ENCODE assay signal across 8 mouse cellular contexts in genomic region chr4:82589345-82589890, GRCm38 (mm10).
DNase-seq lines count a peak whose midpoint lies in the region; ATAC-seq and TF ChIP-seq lines count a peak whose summit lies in the region.

No protein-coding gene starts in this region.

- peak overlapping the region; percentile 57 for H3K27ac ChIP-seq in forebrain, embryonic 13.5 days
- H3K27ac ChIP-seq in forebrain, embryonic 12.5 days, result no peak overlapping the region
- H3K27ac ChIP-seq in intestine, postnatal 0 days (ENCODE audit: low read depth, low read length), result no peak overlapping the region
- no peak overlapping the region for H3K27ac ChIP-seq in limb, embryonic 14.5 days (replicated peaks; ENCODE audit: low read depth, low read length)
- H3K27ac ChIP-seq in neural tube, embryonic 15.5 days (replicated peaks), result no peak overlapping the region

- ATAC-seq in forebrain, embryonic 13.5 days, result peak; percentile 67; the same call in 1 of the 2 replicates
- ATAC-seq in forebrain, embryonic 12.5 days (ENCODE audit: low FRiP score), result no peak
- no peak for ATAC-seq in intestine, postnatal 0 days
- 0 out of 2 replicates have a peak, but pooled peaks have one; percentile 50 for ATAC-seq in limb, embryonic 14.5 days (ENCODE audit: low FRiP score, low read depth)
- peak; percentile 65 for ATAC-seq in neural tube, embryonic 15.5 days (ENCODE audit: low FRiP score)

- no peaks in the 10 kb centered on the region for H3K9me3 ChIP-seq in forebrain, embryonic 13.5 days (replicated peaks)
- no peaks in the 10 kb centered on the region for H3K9me3 ChIP-seq in forebrain, embryonic 12.5 days
- no peaks in the 10 kb centered on the region for H3K9me3 ChIP-seq in intestine, postnatal 0 days (ENCODE audit: control insufficient read depth)
- H3K9me3 ChIP-seq in limb, embryonic 14.5 days (ENCODE audit: control insufficient read depth, low read length), result no peaks in the 10 kb centered on the region
- H3K9me3 ChIP-seq in neural tube, embryonic 15.5 days (replicated peaks), result no peaks in the 10 kb centered on the region

- peak; percentile 81 for TF ChIP-seq CTCF in intestine, postnatal 0 days (IDR thresholded peaks at IDR 0.05; ENCODE audit: low read depth)

- WGBS in forebrain, embryonic 13.5 days, result 25% methylated on average over 4 of the region's 4 CpGs
- WGBS in forebrain, embryonic 12.5 days, result 42% methylated on average over 4 of the region's 4 CpGs
- WGBS in intestine, postnatal 0 days, result 11% methylated on average over 4 of the region's 4 CpGs
- 36% methylated on average over 4 of the region's 4 CpGs for WGBS in limb, embryonic 14.5 days
- WGBS in neural tube, embryonic 15.5 days, result 38% methylated on average over 4 of the region's 4 CpGs

- peak; percentile 91 for DNase-seq in cerebellum, adult 9-10 months
- DNase-seq in gastrocnemius, postnatal 25 days, result peak; percentile 58
- peak; percentile 73 for DNase-seq in limb, embryonic 14.5 days (ENCODE audit: low spot score)
- no peak for DNase-seq in thymus, adult 18-20 months

- no peak overlapping the region for H3K4me2 ChIP-seq in forebrain, embryonic 13.5 days
- H3K4me2 ChIP-seq in forebrain, embryonic 12.5 days, result no peak overlapping the region
- H3K4me2 ChIP-seq in intestine, postnatal 0 days (replicated peaks; ENCODE audit: low read depth), result no peak overlapping the region
- H3K4me2 ChIP-seq in limb, embryonic 14.5 days (replicated peaks; ENCODE audit: low read depth, low read length, severe bottlenecking), result no peak overlapping the region
- H3K4me2 ChIP-seq in neural tube, embryonic 15.5 days, result no peak overlapping the region

- TF ChIP-seq POLR2A in limb, embryonic 14.5 days (IDR thresholded peaks at IDR 0.05; ENCODE audit: borderline replicate concordance, extremely low read depth, insufficient read depth, insufficient read length), result no peak

- H3K4me3 ChIP-seq in forebrain, embryonic 13.5 days, result no peak overlapping the region
- no peak overlapping the region for H3K4me3 ChIP-seq in forebrain, embryonic 12.5 days (replicated peaks)
- H3K4me3 ChIP-seq in intestine, postnatal 0 days (ENCODE audit: low read depth, low read length), result no peak overlapping the region
- no peak overlapping the region for H3K4me3 ChIP-seq in limb, embryonic 14.5 days (replicated peaks; ENCODE audit: low read length)
- H3K4me3 ChIP-seq in neural tube, embryonic 15.5 days (replicated peaks), result no peak overlapping the region

- H3K36me3 ChIP-seq in forebrain, embryonic 13.5 days (ENCODE audit: poor library complexity, severe bottlenecking), result no peaks in the 10 kb centered on the region
- H3K36me3 ChIP-seq in forebrain, embryonic 12.5 days (replicated peaks), result no peaks in the 10 kb centered on the region
- no peaks in the 10 kb centered on the region for H3K36me3 ChIP-seq in intestine, postnatal 0 days (ENCODE audit: control insufficient read depth, insufficient read depth)
- no peaks in the 10 kb centered on the region for H3K36me3 ChIP-seq in limb, embryonic 14.5 days (ENCODE audit: control insufficient read depth, insufficient read depth, low read length)
- H3K36me3 ChIP-seq in neural tube, embryonic 15.5 days, result no peaks in the 10 kb centered on the region

- H3K9ac ChIP-seq in forebrain, embryonic 13.5 days, result no peak overlapping the region
- no peak overlapping the region for H3K9ac ChIP-seq in forebrain, embryonic 12.5 days
- H3K9ac ChIP-seq in intestine, postnatal 0 days (ENCODE audit: low read depth, low read length), result no peak overlapping the region
- no peak overlapping the region for H3K9ac ChIP-seq in limb, embryonic 14.5 days (ENCODE audit: low read depth, low read length, severe bottlenecking)
- no peak overlapping the region for H3K9ac ChIP-seq in neural tube, embryonic 15.5 days (replicated peaks)

- H3K4me1 ChIP-seq in forebrain, embryonic 13.5 days, result peaks cover 47% of the 10 kb centered on the region
- peaks cover 18% of the 10 kb centered on the region for H3K4me1 ChIP-seq in forebrain, embryonic 12.5 days
- H3K4me1 ChIP-seq in intestine, postnatal 0 days (replicated peaks; ENCODE audit: control insufficient read depth, insufficient read depth, low read length), result no peaks in the 10 kb centered on the region
- peaks cover 5% of the 10 kb centered on the region; the same call in 1 of the 2 replicates for H3K4me1 ChIP-seq in limb, embryonic 14.5 days (ENCODE audit: control insufficient read depth, insufficient read depth, low read length)
- H3K4me1 ChIP-seq in neural tube, embryonic 15.5 days, result no peaks in the 10 kb centered on the region

- no peaks in the 10 kb centered on the region for H3K27me3 ChIP-seq in forebrain, embryonic 13.5 days
- H3K27me3 ChIP-seq in forebrain, embryonic 12.5 days, result no peaks in the 10 kb centered on the region
- no peaks in the 10 kb centered on the region for H3K27me3 ChIP-seq in intestine, postnatal 0 days (replicated peaks; ENCODE audit: control insufficient read depth, insufficient read depth, low read length)
- no peaks in the 10 kb centered on the region for H3K27me3 ChIP-seq in limb, embryonic 14.5 days (ENCODE audit: control insufficient read depth, insufficient read depth, low read length)
- H3K27me3 ChIP-seq in neural tube, embryonic 15.5 days (replicated peaks), result no peaks in the 10 kb centered on the region

Comparison
In these comparisons a context has a peak if more than half of its experiments do, and no peak if none do; other contexts are left out.
1. ATAC-seq: peak in forebrain, embryonic 13.5 days (single experiment), limb, embryonic 14.5 days (single experiment) and neural tube, embryonic 15.5 days (single experiment); none in forebrain, embryonic 12.5 days (single experiment) and intestine, postnatal 0 days (single experiment).
2. DNase-seq: peak in cerebellum, adult 9-10 months (single experiment), gastrocnemius, postnatal 25 days (single experiment) and limb, embryonic 14.5 days (single experiment); none in thymus, adult 18-20 months (0 of 2).